Mouse (Mus musculus) bone marrow, adult 2 months (tissue): Measurements from ENCODE around the gene Ccdc92.

Experiments
- CTCF ChIP-seq: fragments of 200-500 bp; IDR thresholded peaks from 2 replicates; pipeline ENCODE4 v1.5.1; 2011; ENCODE audit warnings: low read length, control low read depth; ENCODE audit not compliant: control insufficient read depth, insufficient read depth
- POLR2A ChIP-seq: fragments of 200-500 bp; IDR thresholded peaks from 2 replicates; pipeline ENCODE4 v1.6.1; 2011; ENCODE audit warnings: low read depth, mild to moderate bottlenecking, control low read depth, low read length, borderline replicate concordance; ENCODE audit not compliant: control insufficient read depth

DNA sequence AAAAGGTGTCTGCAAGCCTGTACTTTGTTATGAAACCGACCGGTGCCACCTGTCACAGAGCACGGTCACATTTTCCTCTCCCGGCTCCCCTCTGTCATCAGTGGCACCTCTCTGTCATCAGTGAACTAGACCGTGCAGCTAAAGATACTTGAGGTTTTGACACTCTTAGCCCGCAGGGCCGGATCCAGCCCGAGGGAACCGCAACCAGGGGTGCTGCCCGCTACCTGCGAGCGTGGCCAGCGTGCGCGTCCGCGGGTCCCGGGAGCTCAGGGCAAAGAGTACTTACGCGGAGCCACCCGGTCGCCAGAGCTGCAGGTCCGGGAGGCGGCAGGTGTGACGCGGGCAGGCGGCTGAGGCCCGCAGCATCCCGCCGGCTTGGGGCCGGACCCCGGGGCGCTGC, 761 bp downstream of the Ccdc92 start:
- no peak for TF ChIP-seq CTCF
- no peak for TF ChIP-seq POLR2A
